Mouse (Mus musculus) olfactory bulb, adult 2 months (tissue): Measurements from ENCODE around the gene Oaz1. TPM values are rescaled to one million over a fixed set of nuclear protein-coding genes. Genes with fewer than 3 reads are reported as not detected.

Experiments
- H3K27ac ChIP-seq: fragments of 200-500 bp; 2 replicates; pipeline ENCODE4 v1.5.1; 2012; ENCODE audit warnings: low read depth, low read length; ENCODE audit not compliant: insufficient read depth
- H3K4me1 ChIP-seq: fragments of 200-500 bp; 2 replicates; pipeline ENCODE4 v1.6.1; 2012; ENCODE audit warnings: low read length; ENCODE audit not compliant: control insufficient read depth, insufficient read depth
- H3K4me3 ChIP-seq: fragments of 200-500 bp; 2 replicates; pipeline ENCODE4 v1.5.1; 2012; ENCODE audit warnings: mild to moderate bottlenecking, low read depth, low read length, moderate library complexity; ENCODE audit not compliant: insufficient read depth
- CTCF ChIP-seq: fragments of 200-500 bp; IDR thresholded peaks from 2 replicates; pipeline ENCODE4 v1.5.1; 2012; ENCODE audit warnings: low read depth, mild to moderate bottlenecking, low read length, moderate library complexity; ENCODE audit not compliant: insufficient read depth
- POLR2A ChIP-seq: fragments of 200-500 bp; IDR thresholded peaks from 2 replicates; pipeline ENCODE4 v1.6.1; 2012; ENCODE audit warnings: mild to moderate bottlenecking, low read depth, low read length, moderate library complexity; ENCODE audit not compliant: insufficient read depth
- WGBS: fragments of 180-500 bp; shearing (Covaris S2); methylation state at CpG from one replicate; pipeline ENCODE4 v1.1.7; 2018; 5-methylcytosine and 5-hydroxymethylcytosine counted together
- polyA plus RNA-seq: library from polyadenylated mRNA; stranded (reverse); fragments of >200 nt; gene quantifications from 2 replicates; pipeline ENCODE4 v1.2.4, GENCODE M21; 2012; ENCODE audit warnings: low replicate concordance; ENCODE audit not compliant: missing spikeins, insufficient read depth, insufficient read length

Oaz1 gene
- polyA plus RNA-seq: 801 TPM in 1 of 2 replicates, not detected in the other

GRCm38 (mm10) chr10:80826151-80827062 lies at the start of gene Oaz1:
TSS of gene Oaz1 (plus strand) at chr10:80826656.
- Histone ChIP-seq H3K27ac (peak within 1 kb of the TSS; percentile 89), H3K4me1 (peaks cover 10% of the 10 kb centered on the region), H3K4me3 (peak within 1 kb of the TSS; percentile 77)
- TF ChIP-seq POLR2A (peak; percentile 87), CTCF (no peak)
- WGBS: under 1% methylated on average over 81 of the region's 82 CpGs

GRCm38 (mm10) chr10:80777123-80777522 lies 49.3 kb upstream of the Oaz1 start:
- peaks cover 26% of the 10 kb centered on the region for H3K4me1 ChIP-seq
- WGBS: 85% methylated on average over 5 of the region's 5 CpGs
- TF ChIP-seq POLR2A (no peak), CTCF (no peak)
- H3K4me3 ChIP-seq: no peak overlapping the region
- H3K27ac ChIP-seq: no peak overlapping the region

DNA sequence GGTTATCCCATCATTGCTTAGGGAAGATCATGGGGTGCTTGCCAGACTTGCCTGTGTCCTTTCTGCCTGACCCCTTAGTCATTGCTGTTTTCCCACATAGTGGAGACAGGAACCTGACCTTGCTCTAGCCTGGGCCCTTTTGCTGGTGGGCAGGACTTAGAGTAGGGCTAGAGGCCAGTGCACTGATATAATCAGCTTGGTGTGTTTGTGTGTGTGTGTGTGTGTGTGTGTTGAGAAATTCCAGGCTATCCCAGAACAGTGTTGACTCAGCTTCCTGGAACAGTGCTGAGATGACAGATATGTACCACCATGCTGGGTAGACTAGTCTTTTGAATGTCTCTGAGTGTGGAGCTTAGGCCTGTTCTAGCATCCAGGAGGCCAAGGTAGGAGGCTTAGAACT lies 46.9 kb upstream of the Oaz1 start:
- TF ChIP-seq CTCF (no peak), POLR2A (no peak)
- no peak overlapping the region for H3K27ac ChIP-seq
- H3K4me1 ChIP-seq: peaks cover 5% of the 10 kb centered on the region
- no peak overlapping the region for H3K4me3 ChIP-seq

- Histone ChIP-seq H3K27ac (no peak overlapping the region), H3K4me3 (no peak overlapping the region), H3K4me1 (no peaks in the 10 kb centered on the region)
- no peak for TF ChIP-seq CTCF
- no peak for TF ChIP-seq POLR2A
- 96% methylated on average over 2 of the region's 2 CpGs for WGBS
Observed at GRCm38 (mm10) chr10:80784302-80784701, 42.2 kb upstream of the Oaz1 start.

DNA sequence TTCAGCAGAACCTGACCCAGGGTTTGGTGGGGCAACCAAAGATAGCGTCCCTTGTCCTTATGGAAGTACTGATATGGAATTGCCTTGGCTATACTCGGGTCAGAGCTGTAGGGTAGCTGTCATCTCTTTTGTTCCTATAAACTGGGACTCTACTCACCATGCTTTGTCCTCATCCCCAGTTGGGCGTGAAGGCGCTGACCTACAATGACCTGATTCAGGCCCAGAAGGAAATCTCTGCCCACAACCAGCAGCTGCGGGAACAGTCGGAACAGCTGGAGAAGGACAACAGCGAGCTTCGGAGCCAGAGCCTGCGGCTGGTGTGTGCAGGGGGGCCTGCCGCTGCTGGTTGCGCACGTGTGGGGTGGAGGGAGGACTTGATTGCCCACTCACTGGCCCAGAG lies 41.6 kb upstream of the Oaz1 start:
- Histone ChIP-seq H3K27ac (no peak overlapping the region), H3K4me1 (no peaks in the 10 kb centered on the region), H3K4me3 (no peak overlapping the region)
- WGBS: 72% methylated on average over 12 of the region's 12 CpGs
- TF ChIP-seq POLR2A (no peak), CTCF (no peak)

DNA sequence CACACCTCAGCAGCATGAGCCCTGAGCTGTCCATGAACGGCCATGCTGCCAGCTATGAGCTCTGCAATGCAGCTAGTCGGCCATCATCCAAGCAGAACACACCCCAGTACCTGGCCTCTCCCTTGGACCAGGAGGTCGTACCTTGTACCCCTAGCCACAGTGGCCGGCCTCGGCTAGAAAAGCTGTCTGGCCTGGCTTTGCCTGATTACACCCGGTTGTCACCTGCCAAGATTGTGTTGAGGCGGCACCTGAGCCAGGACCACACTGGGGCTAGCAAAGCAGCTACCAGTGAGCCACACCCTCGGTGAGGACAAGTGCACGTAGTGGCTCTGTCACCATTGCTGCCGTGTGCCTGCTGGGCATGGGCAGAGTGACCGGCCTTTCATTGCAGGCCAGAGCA lies 40.5 kb upstream of the Oaz1 start:
- TF ChIP-seq CTCF (no peak), POLR2A (no peak)
- no peak overlapping the region for H3K27ac ChIP-seq
- no peak overlapping the region for H3K4me3 ChIP-seq
- no peaks in the 10 kb centered on the region for H3K4me1 ChIP-seq
- 95% methylated on average over 11 of the region's 11 CpGs for WGBS

- Histone ChIP-seq H3K4me3 (no peak overlapping the region), H3K27ac (no peak overlapping the region), H3K4me1 (peaks cover 8% of the 10 kb centered on the region; the same call in 1 of the 2 replicates)
- 81% methylated on average over 2 of the region's 2 CpGs for WGBS
- TF ChIP-seq POLR2A: no peak
- no peak for TF ChIP-seq CTCF
Observed at GRCm38 (mm10) chr10:80787517-80787916, 38.9 kb upstream of the Oaz1 start.

- no peak overlapping the region for H3K27ac ChIP-seq
Observed at GRCm38 (mm10) chr10:80790761-80791404, 35.6 kb upstream of the Oaz1 start.

More at GRCm38 (mm10) chr10:80790761-80791404, 35.6 kb upstream of the Oaz1 start:
- H3K4me3 ChIP-seq: no peak overlapping the region
- 90% methylated on average over 19 of the region's 19 CpGs for WGBS
- peaks cover 10% of the 10 kb centered on the region; the same call in 1 of the 2 replicates for H3K4me1 ChIP-seq
- TF ChIP-seq POLR2A: no peak
- no peak for TF ChIP-seq CTCF
